Mouse (Mus musculus) adrenal gland, postnatal 25 days (tissue): ENCODE results near the gene Prrc2a. TPM values are rescaled to one million over a fixed set of nuclear protein-coding genes. Genes with fewer than 3 reads are reported as not detected.

Experiments used
- DNase-seq: peaks from one replicate; pipeline ENCODE4 v3.0.0; 2021; ENCODE audit warnings: mixed read lengths
- total RNA-seq: library from RNA; stranded (reverse); gene quantifications from 2 replicates; pipeline ENCODE4 v1.2.3, GENCODE M21; 2021

Gene Prrc2a
- total RNA-seq, 1 experiment from 2014 or later: 268 TPM

DNA sequence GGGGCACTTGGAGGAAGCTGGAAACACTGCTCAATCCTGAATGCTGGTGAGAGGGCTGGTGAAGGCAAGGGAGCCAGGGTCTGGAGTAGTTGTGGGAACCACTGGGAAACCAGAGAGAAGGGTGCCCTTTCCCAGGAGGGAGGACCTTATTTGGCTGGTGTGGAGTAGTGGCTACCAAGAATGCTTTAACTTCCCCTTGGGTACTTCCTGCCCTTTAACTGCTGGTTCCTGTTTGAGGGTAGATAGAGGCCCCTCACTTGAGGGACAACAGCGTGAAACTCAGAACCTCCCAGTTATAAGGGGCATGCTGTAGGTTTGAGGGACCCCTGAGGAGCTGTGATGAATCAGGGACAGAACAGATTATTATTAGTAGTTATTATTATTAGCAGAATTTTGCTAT, 24.5 kb upstream of the Prrc2a start:
- no peak for DNase-seq

DNA sequence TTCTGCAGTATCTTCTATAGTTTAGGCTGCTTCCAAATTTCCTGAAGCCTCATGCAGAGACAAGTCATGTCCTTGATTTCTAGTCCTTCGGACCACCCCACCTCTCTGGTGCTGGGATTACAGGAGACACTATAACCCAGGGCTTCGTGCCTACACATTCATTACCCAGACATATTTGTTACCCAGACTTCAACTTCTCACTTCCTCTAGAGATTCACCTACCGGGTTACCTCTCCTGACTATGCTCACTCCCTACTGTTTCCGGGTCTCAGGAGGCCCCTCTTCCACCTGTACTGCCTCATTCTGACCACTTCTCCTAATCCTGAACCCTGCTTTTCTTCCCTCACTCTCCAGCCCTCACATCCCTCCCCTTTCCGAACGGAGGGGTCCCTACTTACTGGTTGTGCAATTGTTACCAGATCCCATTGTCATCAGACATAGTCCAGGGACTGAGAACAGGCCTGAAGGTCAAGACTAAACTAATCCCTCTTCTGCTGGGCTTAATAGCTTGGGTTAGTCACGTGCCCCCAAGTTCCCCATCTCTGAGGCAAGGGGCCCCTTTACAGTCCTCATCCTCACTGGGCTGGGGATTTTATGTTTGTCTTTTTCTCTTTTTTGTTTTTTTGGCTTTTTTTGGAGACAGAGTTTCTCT, 23.4 kb upstream of the Prrc2a start, which contains the start of gene Lst1:
Gene Lst1, minus strand, starts transcription at position 481 of the 652 bp plus-strand sequence.
- DNase-seq: no peak

GRCm38 (mm10) chr17:35187345-35187744, 22.6 kb upstream of the Prrc2a start:
- no peak for DNase-seq

GRCm38 (mm10) chr17:35186681-35187080, 22.0 kb upstream of the Prrc2a start:
- DNase-seq: no peak

GRCm38 (mm10) chr17:35185639-35186611, 21.2 kb upstream of the Prrc2a start:
- peak; percentile 80 for DNase-seq

DNA sequence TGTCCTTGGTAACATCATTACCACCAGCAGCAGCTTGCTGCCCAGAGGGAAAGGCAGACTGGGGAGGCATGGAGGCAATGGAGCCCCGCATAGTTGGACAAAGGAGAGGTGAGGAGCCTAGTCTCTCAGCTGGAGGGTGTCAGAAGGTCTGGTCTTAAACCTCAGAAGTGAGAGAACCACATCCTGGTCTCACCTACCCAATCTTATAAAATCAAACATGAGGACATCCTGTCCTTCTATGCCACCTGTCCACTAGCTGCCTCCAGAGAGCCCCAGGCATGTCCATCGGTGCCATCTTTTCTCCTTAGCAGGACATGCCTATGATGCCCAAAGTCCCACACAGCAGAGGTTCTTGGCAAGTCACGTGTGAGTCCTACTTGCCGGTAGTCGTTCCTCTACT, 15.4 kb upstream of the Prrc2a start:
- no peak for DNase-seq

GRCm38 (mm10) chr17:35178528-35178927, 13.8 kb upstream of the Prrc2a start:
- DNase-seq: peak; percentile 83

DNA sequence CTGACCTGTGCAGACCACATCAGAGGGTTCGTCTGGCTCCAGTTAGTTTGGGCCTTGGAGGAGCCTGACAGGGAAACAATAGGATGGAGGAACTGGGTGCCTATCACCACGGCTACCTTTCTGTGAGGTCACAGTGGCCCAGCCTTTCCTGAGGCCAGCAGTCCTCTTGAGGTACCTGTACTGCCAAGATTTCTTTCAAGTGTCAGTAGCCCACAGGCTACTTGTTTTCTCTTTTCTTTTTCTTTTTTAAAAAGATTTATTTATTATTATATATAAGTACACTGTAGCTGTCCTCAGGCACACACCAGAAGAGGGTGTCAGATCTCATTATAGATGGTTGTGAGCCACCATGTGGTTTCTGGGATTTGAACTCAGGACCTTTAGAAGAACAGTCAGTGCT, 11.3 kb upstream of the Prrc2a start, which contains the start of gene Aif1:
Gene Aif1, minus strand, starts transcription at position 101 of the 400 bp plus-strand sequence.
- no peak for DNase-seq

GRCm38 (mm10) chr17:35175382-35175781, 10.7 kb upstream of the Prrc2a start:
- DNase-seq: no peak

- DNase-seq: no peak
These were observed 9.7 kb upstream of the Prrc2a start for GRCm38 (mm10) chr17:35174201-35174977.

DNA sequence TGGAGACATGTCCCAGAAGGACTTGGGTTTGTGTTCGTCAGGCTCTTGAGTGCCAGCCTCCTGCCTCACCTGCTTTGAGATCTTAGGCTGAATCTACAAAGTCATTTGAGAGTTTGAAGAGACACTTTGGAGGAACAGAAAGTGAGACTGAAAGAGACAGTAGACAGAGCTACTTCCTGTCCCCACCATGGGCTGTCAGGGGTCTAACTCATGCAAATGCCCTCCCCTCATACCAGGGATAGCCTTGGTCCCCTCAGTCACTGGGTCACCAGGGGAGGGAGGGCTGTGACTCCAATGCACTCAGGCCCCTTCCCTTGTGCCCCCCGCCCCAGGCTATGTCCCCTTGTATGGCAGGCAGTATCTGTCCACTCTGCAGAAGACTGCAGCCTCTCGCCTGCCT, 8.6 kb upstream of the Prrc2a start:
- DNase-seq: no peak

GRCm38 (mm10) chr17:35172445-35173234, 7.9 kb upstream of the Prrc2a start:
- no peak for DNase-seq

DNA sequence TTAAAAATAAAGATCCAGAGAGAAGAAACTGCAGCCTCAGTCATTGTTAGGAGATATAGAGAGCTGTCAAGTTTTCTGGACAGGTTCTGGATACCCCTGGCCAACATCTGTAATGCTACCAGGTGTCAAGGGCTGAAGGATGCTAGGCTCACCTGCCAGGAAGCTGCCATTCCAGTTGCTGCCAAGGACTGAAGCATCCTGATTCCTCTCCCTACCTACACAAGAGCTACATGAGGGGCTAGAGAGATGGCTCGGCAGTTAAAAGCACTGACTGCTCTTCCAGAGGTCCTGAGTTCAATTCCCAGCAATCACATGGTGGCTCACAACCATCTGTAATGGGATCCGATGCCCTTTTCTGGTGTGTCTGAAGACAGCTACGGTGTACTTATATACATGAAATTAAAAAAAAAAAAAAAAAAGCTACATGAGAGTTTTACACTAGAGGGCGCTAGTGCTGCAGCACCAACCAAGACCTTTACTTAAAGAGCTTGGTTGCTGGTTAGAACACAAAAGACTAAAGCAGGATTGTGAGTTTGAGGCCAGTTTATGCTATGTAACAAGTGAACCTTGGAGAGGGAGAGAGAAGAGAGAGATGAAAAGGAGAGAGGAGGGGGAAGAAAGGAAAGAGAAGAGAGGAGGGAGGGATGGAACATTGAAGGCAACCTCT, 4.0 kb upstream of the Prrc2a start:
- DNase-seq: no peak

DNA sequence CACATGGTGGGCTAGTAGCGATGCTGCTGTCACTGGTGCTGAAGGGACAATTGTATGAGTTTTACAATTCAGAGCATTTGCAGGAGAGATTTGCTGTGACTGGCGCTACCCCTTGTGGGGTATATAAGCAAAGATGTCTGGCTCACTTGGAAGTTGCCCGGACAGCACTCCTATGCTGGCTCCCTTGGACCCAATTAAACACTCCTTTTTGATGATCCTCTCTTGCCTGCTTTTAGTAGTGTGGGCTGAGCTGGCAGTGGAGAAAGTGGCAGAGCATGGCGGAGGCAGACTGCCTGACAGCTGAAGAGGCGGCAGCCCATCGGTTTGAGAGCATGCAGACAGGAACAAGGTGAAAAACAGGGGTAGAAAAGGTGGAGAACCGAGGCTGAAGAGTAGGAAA, 3.1 kb upstream of the Prrc2a start:
- DNase-seq: no peak

DNA sequence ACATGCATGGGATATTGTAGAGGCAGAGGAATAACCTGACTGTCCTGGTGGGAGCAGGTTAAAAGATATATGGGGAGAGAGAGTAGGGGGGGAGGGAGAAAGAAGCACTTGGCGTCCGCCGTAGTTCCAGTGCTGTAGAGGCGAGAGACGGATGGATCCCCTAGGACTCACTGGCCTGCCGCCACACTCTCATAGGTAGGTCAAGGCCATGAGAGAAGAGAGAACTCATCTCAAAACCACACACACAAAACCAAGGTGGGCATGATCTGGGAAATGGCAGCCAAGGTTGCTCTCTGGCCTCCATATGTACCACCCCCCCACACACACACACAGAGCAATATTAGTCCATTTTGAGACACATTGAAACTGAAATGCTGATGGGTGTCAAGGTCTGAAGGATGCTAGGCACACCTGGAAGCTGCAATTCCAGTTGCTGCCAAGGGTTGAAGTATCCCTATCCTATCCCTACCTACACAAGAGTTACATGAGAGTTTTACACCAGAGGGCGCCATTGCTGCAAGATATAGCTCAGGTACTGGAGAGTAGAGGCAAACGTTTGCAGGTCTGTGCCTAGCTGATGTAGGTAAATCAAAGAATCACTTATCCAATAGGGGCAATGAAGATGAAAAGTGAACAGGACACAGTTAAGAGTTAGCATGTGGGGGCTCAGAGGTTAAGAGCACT, 1.8 kb upstream of the Prrc2a start:
- DNase-seq: no peak

DNA sequence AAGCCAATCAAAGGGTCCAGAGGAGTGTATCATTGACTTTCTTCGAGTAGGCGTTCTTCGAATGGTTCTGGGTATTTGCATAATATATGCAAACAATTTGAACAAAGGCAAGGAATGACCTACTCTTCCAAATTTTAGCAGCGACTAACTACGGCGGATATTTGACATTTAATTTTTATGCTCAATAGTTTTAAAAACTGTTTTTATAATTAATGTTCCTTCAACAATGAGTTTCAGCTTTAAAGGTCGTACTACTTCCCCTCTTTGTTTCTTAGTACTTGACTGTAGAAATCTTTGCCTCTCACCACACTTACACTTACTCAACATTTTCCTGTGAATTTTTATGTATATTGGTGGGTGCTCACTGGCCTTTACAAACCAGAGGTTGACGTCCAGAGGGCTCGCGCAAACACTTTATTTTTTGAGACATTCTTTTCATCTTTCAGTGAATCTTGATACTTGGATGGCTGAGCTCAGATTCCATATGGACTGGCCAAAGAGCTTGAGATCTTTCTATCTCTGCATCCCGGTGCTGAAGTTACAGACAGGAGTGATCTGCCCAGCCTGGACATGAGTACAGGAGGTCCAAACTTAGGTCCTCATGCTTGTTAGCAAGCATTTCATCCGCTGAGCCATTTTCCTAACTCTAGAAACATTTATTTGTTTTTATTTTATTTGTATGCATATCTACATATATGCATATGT, 906 bp upstream of the Prrc2a start:
- DNase-seq: no peak

DNA sequence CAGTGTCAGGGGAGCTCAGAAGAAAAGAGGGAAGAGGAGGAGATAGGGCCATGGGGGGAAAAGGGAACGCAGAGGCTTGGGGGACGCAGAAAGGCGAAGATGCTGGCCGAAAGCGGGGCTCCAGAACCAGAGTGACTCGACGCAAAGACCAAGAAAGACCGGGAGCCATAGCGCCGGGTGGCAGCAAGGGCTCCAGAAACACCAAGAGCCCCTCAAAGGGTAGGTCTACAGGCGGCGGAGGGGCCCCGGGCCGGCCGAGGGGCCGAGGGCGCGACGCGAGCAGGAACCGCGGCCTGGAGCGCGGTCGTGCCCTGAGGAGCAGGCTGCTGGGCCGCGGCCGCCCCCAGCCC, 504 bp downstream of the Prrc2a start:
- DNase-seq: no peak

GRCm38 (mm10) chr17:35163326-35164081, 1.2 kb downstream of the Prrc2a start:
- DNase-seq: no peak

DNA sequence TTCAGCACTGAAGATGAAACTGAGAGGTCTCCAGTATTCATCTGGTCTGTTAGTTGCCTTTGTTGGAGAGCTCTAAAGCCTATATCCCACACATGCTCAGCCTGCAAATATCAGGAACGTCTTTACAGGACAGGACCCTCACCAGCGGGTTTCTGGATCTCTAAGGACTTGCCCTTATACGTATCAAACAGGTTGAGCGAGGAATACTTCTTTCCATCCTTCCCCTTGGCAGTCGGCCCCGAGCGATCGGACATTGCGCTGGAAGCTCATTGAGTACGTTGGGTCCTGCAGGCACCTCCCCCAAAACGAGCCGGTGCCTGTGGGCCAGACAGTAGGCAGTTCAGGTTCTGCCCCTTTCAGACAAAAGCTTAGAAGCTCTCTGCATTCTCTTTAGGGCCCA, 2.0 kb downstream of the Prrc2a start:
- DNase-seq: peak; percentile 43
